Mouse (Mus musculus): Measurements from ENCODE around the gene Khdc1a. TPM values are rescaled to one million over a fixed set of nuclear protein-coding genes. Genes with fewer than 3 reads are reported as not detected.
"Not testable (repeated sequence)": the region's sequence is repeated elsewhere in the genome, so short reads cannot be mapped to it uniquely, and the experiment has no call there.

Khdc1a gene
- total RNA-seq (2015; ENCODE audit: low replicate concordance) (2.1 TPM in 1 of 2 replicates, not detected in the other), total RNA-seq (2017; ENCODE audit: low replicate concordance) (not detected in 2 replicates)

GRCm38 (mm10) chr1:21349341-21349740, at the start of gene Khdc1a:
Gene Khdc1a, plus strand, starts transcription at chr1:21349641.
- no peak for ATAC-seq (replicated peaks; ENCODE audit: low FRiP score, poor library complexity, severe bottlenecking)

- no peak for ATAC-seq (replicated peaks; ENCODE audit: low FRiP score, poor library complexity, severe bottlenecking)
These were observed 49.6 kb upstream of the Khdc1a start for GRCm38 (mm10) chr1:21299826-21300225.

GRCm38 (mm10) chr1:21301686-21302085, 47.8 kb upstream of the Khdc1a start:
- no peak for ATAC-seq (replicated peaks; ENCODE audit: low FRiP score, poor library complexity, severe bottlenecking)

- ATAC-seq (replicated peaks; ENCODE audit: low FRiP score, poor library complexity, severe bottlenecking), result no peak
These were observed 45.3 kb upstream of the Khdc1a start for GRCm38 (mm10) chr1:21304174-21304573.

GRCm38 (mm10) chr1:21304646-21305045, 44.8 kb upstream of the Khdc1a start:
- no peak for ATAC-seq (replicated peaks; ENCODE audit: low FRiP score, poor library complexity, severe bottlenecking)

GRCm38 (mm10) chr1:21305443-21305842, 44.0 kb upstream of the Khdc1a start:
- ATAC-seq (replicated peaks; ENCODE audit: low FRiP score, poor library complexity, severe bottlenecking), result no peak

- no peak for ATAC-seq (replicated peaks; ENCODE audit: low FRiP score, poor library complexity, severe bottlenecking)
These were observed 35.1 kb upstream of the Khdc1a start for GRCm38 (mm10) chr1:21314336-21314735.

GRCm38 (mm10) chr1:21315756-21316155, 33.7 kb upstream of the Khdc1a start:
- no peak for ATAC-seq (replicated peaks; ENCODE audit: low FRiP score, poor library complexity, severe bottlenecking)

- ATAC-seq (replicated peaks; ENCODE audit: low FRiP score, poor library complexity, severe bottlenecking), result no peak
These were observed 33.1 kb upstream of the Khdc1a start for GRCm38 (mm10) chr1:21316305-21316704.

- ATAC-seq (replicated peaks; ENCODE audit: low FRiP score, poor library complexity, severe bottlenecking), result no peak
These were observed 31.2 kb upstream of the Khdc1a start for GRCm38 (mm10) chr1:21318202-21318601.

GRCm38 (mm10) chr1:21320271-21320670, 29.2 kb upstream of the Khdc1a start:
- not testable (repeated sequence) for ATAC-seq (replicated peaks; ENCODE audit: low FRiP score, poor library complexity, severe bottlenecking)

GRCm38 (mm10) chr1:21321656-21322055, 27.8 kb upstream of the Khdc1a start:
- ATAC-seq (replicated peaks; ENCODE audit: low FRiP score, poor library complexity, severe bottlenecking), result no peak

- no peak for ATAC-seq (replicated peaks; ENCODE audit: low FRiP score, poor library complexity, severe bottlenecking)
These were observed 25.4 kb upstream of the Khdc1a start for GRCm38 (mm10) chr1:21323996-21324574.

GRCm38 (mm10) chr1:21324633-21325032, 24.8 kb upstream of the Khdc1a start:
- no peak for ATAC-seq (replicated peaks; ENCODE audit: low FRiP score, poor library complexity, severe bottlenecking)

GRCm38 (mm10) chr1:21326733-21327132, 22.7 kb upstream of the Khdc1a start:
- no peak for ATAC-seq (replicated peaks; ENCODE audit: low FRiP score, poor library complexity, severe bottlenecking)

GRCm38 (mm10) chr1:21331161-21331560, 18.3 kb upstream of the Khdc1a start:
- ATAC-seq (replicated peaks; ENCODE audit: low FRiP score, poor library complexity, severe bottlenecking), result not testable (repeated sequence)

GRCm38 (mm10) chr1:21333222-21333973, 16.0 kb upstream of the Khdc1a start:
- no peak for ATAC-seq (replicated peaks; ENCODE audit: low FRiP score, poor library complexity, severe bottlenecking)

- ATAC-seq (replicated peaks; ENCODE audit: low FRiP score, poor library complexity, severe bottlenecking), result no peak
These were observed 13.6 kb upstream of the Khdc1a start for GRCm38 (mm10) chr1:21335836-21336235.

GRCm38 (mm10) chr1:21340745-21341144, 8.7 kb upstream of the Khdc1a start:
- ATAC-seq (replicated peaks; ENCODE audit: low FRiP score, poor library complexity, severe bottlenecking), result no peak

- ATAC-seq (replicated peaks; ENCODE audit: low FRiP score, poor library complexity, severe bottlenecking), result no peak
These were observed 5.2 kb upstream of the Khdc1a start for GRCm38 (mm10) chr1:21344253-21344652.

GRCm38 (mm10) chr1:21344752-21345151, 4.7 kb upstream of the Khdc1a start:
- ATAC-seq (replicated peaks; ENCODE audit: low FRiP score, poor library complexity, severe bottlenecking), result not testable (repeated sequence)
